Mouse (Mus musculus): Measurements from ENCODE around the gene Gm21870.
"Not testable (repeated sequence)": the region's sequence is repeated elsewhere in the genome, so short reads cannot be mapped to it uniquely, and the experiment has no call there.

Gm21870 gene

GRCm38 (mm10) chrX:33986716-33987115 lies at the start of gene Gm21870:
TSS of gene Gm21870 (minus strand) at chrX:33986816.
- DNase-seq (ENCODE audit: low read depth, low spot score), result not testable (repeated sequence)

- not testable (repeated sequence) for DNase-seq (ENCODE audit: low read depth, low spot score)
These were observed 30.2 kb downstream of the Gm21870 start, which contains the start of gene Btbd35f6 for GRCm38 (mm10) chrX:33956440-33956839. TSS of gene Btbd35f6 (minus strand) at chrX:33956540.
